Mouse (Mus musculus) CH12.LX (cell line): ENCODE results near the gene Chpt1. TPM values are rescaled to one million over a fixed set of nuclear protein-coding genes. Genes with fewer than 3 reads are reported as not detected.

Source experiments
- DNase-seq: peaks from one replicate; pipeline ENCODE4 v3.0.0-alpha.2; 2013; ENCODE audit errors: extremely low read depth
- H3K27ac ChIP-seq: 2 replicates; pipeline ENCODE4 v1.5.1; 2012; ENCODE audit warnings: low read depth, mild to moderate bottlenecking, control low read depth, moderate library complexity; ENCODE audit not compliant: insufficient read depth
- H3K27me3 ChIP-seq: replicated peaks from 2 replicates; pipeline ENCODE3; 2012; ENCODE audit warnings: inconsistent platforms
- H3K36me3 ChIP-seq, 2 experiments: replicated peaks in 1 of 2; 2 replicates each; pipeline versions ENCODE3 to v1.6.1; 2012; ENCODE audit warnings: inconsistent platforms in 1 of 2, low read length in 1 of 2, mild to moderate bottlenecking in 1 of 2, mixed read lengths in 1 of 2, moderate library complexity in 1 of 2; ENCODE audit not compliant: control insufficient read depth in 1 of 2, insufficient read depth in 1 of 2
- H3K4me1 ChIP-seq, 2 experiments: 2 replicates each; pipeline ENCODE4 v1.6.1; 2012; ENCODE audit warnings: inconsistent platforms in 1 of 2, moderate library complexity in 1 of 2; ENCODE audit not compliant: insufficient read depth in 2 of 2, control insufficient read depth in 1 of 2
- H3K4me2 ChIP-seq: 2 replicates; pipeline ENCODE4 v1.6.1; 2012; ENCODE audit warnings: low read depth, mild to moderate bottlenecking, control low read depth; ENCODE audit not compliant: poor library complexity, insufficient read depth, severe bottlenecking
- H3K4me3 ChIP-seq, 3 experiments: fragments of 150-350 bp in 1 of 3; sonication (generic) in 1 of 3; replicated peaks in 1 of 3; 2 replicates each; pipeline versions ENCODE3 to v1.5.1; 2011 to 2012; ENCODE audit warnings: low read depth in 2 of 3, low read length in 2 of 3, mild to moderate bottlenecking in 2 of 3, moderate library complexity in 2 of 3, control low read depth in 1 of 3, improper control_type of control experiment in 1 of 3, inconsistent platforms in 1 of 3, mixed read lengths in 1 of 3; ENCODE audit not compliant: poor library complexity in 1 of 3
- H3K79me2 ChIP-seq: replicated peaks from 2 replicates; pipeline ENCODE4 v1.6.1; 2012; ENCODE audit warnings: mild to moderate bottlenecking, moderate library complexity; ENCODE audit not compliant: control insufficient read depth, poor library complexity, insufficient read depth, severe bottlenecking; ENCODE audit errors: extremely low read depth
- H3K9ac ChIP-seq: 2 replicates; pipeline ENCODE4 v1.6.1; 2012; ENCODE audit warnings: low read depth, mild to moderate bottlenecking, control low read depth, moderate library complexity; ENCODE audit not compliant: insufficient read depth
- H3K9me3 ChIP-seq: replicated peaks from 2 replicates; pipeline ENCODE3; 2012; ENCODE audit warnings: low read length, inconsistent platforms, mixed read lengths
- CTCF ChIP-seq, 2 experiments: IDR thresholded peaks in 1 of 2; conservative IDR thresholded peaks in 1 of 2; 2 replicates each; pipeline ENCODE4 v1.5.1; 2011 to 2012; ENCODE audit warnings: low read depth in 2 of 2, low read length in 2 of 2, improper control_type of control experiment in 1 of 2, inconsistent platforms in 1 of 2, mild to moderate bottlenecking in 1 of 2, moderate library complexity in 1 of 2
- ETS1 ChIP-seq: conservative IDR thresholded peaks from 2 replicates; pipeline ENCODE4 v1.6.1; 2012; ENCODE audit warnings: low read depth, mild to moderate bottlenecking, inconsistent platforms, low read length, improper control_type of control experiment, moderate library complexity
- GABPA ChIP-seq: IDR thresholded peaks from 2 replicates; pipeline ENCODE4 v1.6.1; 2012; ENCODE audit warnings: low read depth, low read length, improper control_type of control experiment, inconsistent platforms; ENCODE audit not compliant: insufficient replicate concordance
- HCFC1 ChIP-seq: IDR thresholded peaks from 2 replicates; pipeline ENCODE4 v1.6.1; 2012; ENCODE audit warnings: low read depth, mild to moderate bottlenecking, inconsistent platforms, low read length, improper control_type of control experiment
- JUN ChIP-seq: IDR thresholded peaks from 2 replicates; pipeline ENCODE4 v1.6.1; 2011; ENCODE audit warnings: low read depth, mild to moderate bottlenecking, low read length, improper control_type of control experiment, moderate library complexity; ENCODE audit not compliant: insufficient read depth
- MAFK ChIP-seq: IDR thresholded peaks from 2 replicates; pipeline ENCODE4 v1.6.1; 2011; ENCODE audit warnings: low read length, improper control_type of control experiment; ENCODE audit not compliant: insufficient replicate concordance
- MEF2A ChIP-seq: IDR thresholded peaks from 2 replicates; pipeline ENCODE4 v1.6.1; 2014; ENCODE audit warnings: low read depth, mild to moderate bottlenecking, inconsistent platforms, low read length, improper control_type of control experiment, borderline replicate concordance
- MYC ChIP-seq: IDR thresholded peaks from 2 replicates; pipeline ENCODE4 v1.6.1; 2011; ENCODE audit warnings: low read depth, mild to moderate bottlenecking, improper control_type of control experiment, low read length
- NELFE ChIP-seq: IDR thresholded peaks from 2 replicates; pipeline ENCODE4 v1.6.1; 2011; ENCODE audit warnings: low read depth, low read length, improper control_type of control experiment
- PAX5 ChIP-seq: IDR thresholded peaks from 2 replicates; pipeline ENCODE4 v1.6.1; 2012; ENCODE audit warnings: low read length, inconsistent platforms, mixed read lengths
- POLR2A ChIP-seq: IDR thresholded peaks from 2 replicates; pipeline ENCODE4 v1.6.1; 2011; ENCODE audit warnings: low read depth, mild to moderate bottlenecking, improper control_type of control experiment, low read length
- SIN3A ChIP-seq: IDR thresholded peaks from 2 replicates; pipeline ENCODE4 v1.6.1; 2012; ENCODE audit warnings: low read length, improper control_type of control experiment, inconsistent platforms
- SMC3 ChIP-seq: IDR thresholded peaks from 2 replicates; pipeline ENCODE4 v1.6.1; 2011; ENCODE audit warnings: low read depth, low read length, improper control_type of control experiment
- TBP ChIP-seq: conservative IDR thresholded peaks from 2 replicates; pipeline ENCODE4 v1.6.1; 2011; ENCODE audit warnings: low read depth, low read length, improper control_type of control experiment
- TCF12 ChIP-seq: IDR thresholded peaks from 2 replicates; pipeline ENCODE4 v1.6.1; 2014; ENCODE audit warnings: low read depth, mild to moderate bottlenecking, inconsistent platforms, low read length, improper control_type of control experiment
- USF1 ChIP-seq: IDR thresholded peaks from 2 replicates; pipeline ENCODE4 v1.6.1; 2014; ENCODE audit warnings: low read depth, mild to moderate bottlenecking, inconsistent platforms, low read length, improper control_type of control experiment
- USF2 ChIP-seq: conservative IDR thresholded peaks from 2 replicates; pipeline ENCODE4 v1.6.1; 2011; ENCODE audit warnings: low read depth, low read length, improper control_type of control experiment
- ZKSCAN1 ChIP-seq: IDR thresholded peaks from 2 replicates; pipeline ENCODE4 v1.6.1; 2012; ENCODE audit warnings: low read depth, inconsistent platforms, low read length, improper control_type of control experiment, borderline replicate concordance
- ZNF384 ChIP-seq: IDR thresholded peaks from 2 replicates; pipeline ENCODE4 v1.6.1; 2012; ENCODE audit warnings: low read depth, low read length, improper control_type of control experiment, inconsistent platforms
- dilution Hi-C: fragments of 300-500 bp; cut with MboI; formaldehyde crosslinking; loops from 2 replicates; pipeline ENCODE4 v1.14.3; 2020; ENCODE audit warnings: low sequenced_read_pairs; ENCODE audit not compliant: extremely low pct_unique_long_range_greater_than_20kb, extremely low pct_ligation_motif_present
- in situ Hi-C: fragments of 300-500 bp; cut with MboI; formaldehyde crosslinking; loops from 3 replicates; pipeline ENCODE4 v1.14.3; 2019; ENCODE audit warnings: low sequenced_read_pairs, low pct_ligation_motif_present, low pct_unique_long_range_greater_than_20kb, mixed read lengths
- polyA plus RNA-seq: library from polyadenylated mRNA; unstranded; fragments of >175 nt; gene quantifications from 2 replicates; pipeline ENCODE4 v1.2.1, GENCODE M21; 2012; ENCODE audit warnings: low read depth; ENCODE audit not compliant: insufficient read length
- total RNA-seq, 2 experiments: library from RNA; depleted of rRNA; stranded (reverse); fragments of 300-350 nt in 1 of 2; fragments of >200 nt in 1 of 2; gene quantifications; 2 replicates each; pipeline ENCODE4 v1.2.3; 2012 to 2014

Chpt1 gene
- total and polyA plus RNA-seq, 3 experiments, result 8.1 to 10.1 (median 8.1) TPM

DNA sequence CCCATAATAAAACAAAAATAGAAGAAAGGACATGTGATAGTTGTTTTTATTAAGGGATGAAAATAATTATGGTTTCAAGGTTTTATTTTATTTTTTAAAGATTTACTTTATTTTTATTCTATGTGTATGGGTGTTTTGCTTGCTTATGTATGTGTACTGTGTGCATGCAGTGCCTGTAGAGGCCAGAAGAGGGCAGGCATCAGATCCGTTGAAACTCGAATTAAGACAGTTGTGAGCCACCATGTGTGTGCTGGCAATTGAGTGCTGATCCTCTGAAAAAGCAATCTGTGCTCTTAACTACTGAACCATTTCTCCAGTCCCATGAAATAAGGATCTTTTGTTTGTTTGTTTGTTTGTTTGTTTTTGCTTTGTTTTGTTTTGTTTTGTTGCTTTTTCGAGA lies 46.4 kb upstream of the Chpt1 start:
- Histone ChIP-seq H3K4me1 (no peaks in the 10 kb centered on the region), H3K4me3 (no peak overlapping the region), H3K9ac (no peak overlapping the region), H3K9me3 (no peaks in the 10 kb centered on the region), H3K27me3 (no peaks in the 10 kb centered on the region), H3K79me2 (no peaks in the 10 kb centered on the region)
- peak; percentile 3 for DNase-seq
- in situ Hi-C loops, result no loop called here
- TF ChIP-seq CTCF (conservative IDR thresholded peaks at IDR 0.05 in 1 of 2, IDR thresholded peaks at IDR 0.05 in 1 of 2; ENCODE audit: low read depth in 2 of 2, low read length in 2 of 2), result peak in 1 of 2 experiments; percentile 21; a peak in 1 of 4 replicates
- no peak for TF ChIP-seq NELFE
- TF ChIP-seq POLR2A, result no peak
- no peak for TF ChIP-seq SIN3A
- peak; percentile 13; the same call in 1 of the 2 replicates for TF ChIP-seq SMC3
- no peak for TF ChIP-seq MAFK
- TF ChIP-seq TCF12, result no peak
- no peak for TF ChIP-seq MYC
- TF ChIP-seq, all 38 proteins: peak for 2
- Histone ChIP-seq H3K4me2 (no peak overlapping the region), H3K36me3 (no peaks in the 10 kb centered on the region), H3K27ac (no peak overlapping the region)
- dilution Hi-C loops, result no loop called here

DNA sequence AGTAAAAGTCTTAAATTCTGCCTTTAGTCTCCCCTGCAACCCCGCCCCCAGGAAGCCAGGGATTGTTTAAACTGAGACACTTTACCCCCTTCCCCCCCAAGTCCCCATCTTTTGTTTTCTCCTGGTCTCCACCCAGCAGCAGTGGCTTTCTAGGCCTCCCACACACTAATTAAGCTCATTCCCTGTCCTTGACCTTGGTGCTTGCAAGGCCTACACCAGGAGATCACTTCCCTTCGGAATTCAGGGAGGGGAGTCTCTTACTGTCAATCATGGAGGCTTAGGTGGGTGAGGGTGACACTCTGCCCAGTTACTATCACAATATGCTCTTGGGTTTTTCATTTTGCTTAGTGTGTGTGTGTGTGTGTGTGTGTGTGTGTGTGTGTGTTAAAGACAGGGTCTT lies 43.8 kb upstream of the Chpt1 start:
- H3K36me3 ChIP-seq, result no peaks in the 10 kb centered on the region
- no peak overlapping the region for H3K4me3 ChIP-seq
- no peak overlapping the region for H3K9ac ChIP-seq
- no peak overlapping the region for H3K27ac ChIP-seq
- dilution Hi-C loops, result no loop called here
- no peaks in the 10 kb centered on the region for H3K27me3 ChIP-seq
- no peak for DNase-seq
- H3K4me1 ChIP-seq, result no peaks in the 10 kb centered on the region
- H3K79me2 ChIP-seq, result no peaks in the 10 kb centered on the region
- H3K9me3 ChIP-seq, result peaks cover 6% of the 10 kb centered on the region
- no peak overlapping the region for H3K4me2 ChIP-seq
- TF ChIP-seq TBP (no peak), ZKSCAN1 (no peak), HCFC1 (no peak), GABPA (no peak), PAX5 (no peak), USF1 (no peak), JUN (no peak), ETS1 (no peak), USF2 (no peak), MEF2A (no peak), SMC3 (no peak), ZNF384 (no peak)
- in situ Hi-C loops, result no loop called here
